Comparison of ENCODE assay signal across 12 mouse cellular contexts in the genomic region with DNA sequence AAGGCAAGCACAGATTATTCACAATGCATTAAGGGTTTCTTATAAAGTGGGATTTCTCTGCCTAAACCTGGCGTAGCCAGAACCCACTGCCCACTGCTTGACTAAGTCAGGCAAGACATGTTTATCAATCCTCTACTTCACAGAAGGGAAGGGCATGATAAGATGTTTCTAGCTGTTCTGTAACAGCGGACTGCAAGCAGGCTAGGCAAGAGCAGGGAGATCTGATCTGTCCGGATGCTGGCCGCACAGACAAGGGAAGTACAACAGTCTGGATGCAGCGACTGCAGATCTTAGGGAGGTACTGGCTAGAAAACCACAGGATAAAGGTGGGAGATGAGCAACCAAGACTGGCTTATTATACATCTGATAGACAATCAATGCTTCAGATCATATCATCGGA.
"Had no signal": no experiment of that assay in that cellular context is flagged by ENCODE, and none has a peak within 500 bp of the region (broad histone marks: within the 10 kb centered on the region; RNA-seq: fewer than 3 reads in every experiment).

No protein-coding gene starts in this region.

- H3K4me3 ChIP-seq: midbrain, embryonic 13.5 days; stomach, embryonic 15.5 days had no signal

- ATAC-seq: inflammation-experienced regulatory T-cells, adult 6 months; midbrain, embryonic 13.5 days had no signal

- H3K9me3 ChIP-seq: midbrain, embryonic 13.5 days; stomach, embryonic 15.5 days had no signal

- H3K9ac ChIP-seq: lung, embryonic 14.5 days; midbrain, embryonic 13.5 days; stomach, embryonic 15.5 days had no signal

- DNase-seq: kidney, adult 11 months; kidney, adult 9 months; left cerebral cortex, postnatal 4 days; lung, embryonic 14.5 days; lung, postnatal 10 days; lung, postnatal 4 days; right cerebral cortex, postnatal 14 days; thymus, postnatal 4 days had no signal

- H3K4me2 ChIP-seq: lung, embryonic 14.5 days; midbrain, embryonic 13.5 days; stomach, embryonic 15.5 days had no signal

- H3K36me3 ChIP-seq: midbrain, embryonic 13.5 days; stomach, embryonic 15.5 days had no signal

- H3K27ac ChIP-seq: kidney, postnatal 0 days; midbrain, embryonic 13.5 days; stomach, embryonic 15.5 days had no signal

- H3K27me3 ChIP-seq: midbrain, embryonic 13.5 days; stomach, embryonic 15.5 days had no signal
